Mouse (Mus musculus): ENCODE results near the gene Lrtm2. TPM values are rescaled to one million over a fixed set of nuclear protein-coding genes. Genes with fewer than 3 reads are reported as not detected.

The Lrtm2 gene
- polyA plus RNA-seq, 1 experiment from 2014 or later = not detected

- ATAC-seq = no peak
- H3K27ac ChIP-seq = no peak overlapping the region
- 0 out of 2 replicates have a peak, but pooled peaks cover 5% of the 10 kb centered on the region for H3K4me1 ChIP-seq
- H3K9me3 ChIP-seq (replicated peaks) = no peaks in the 10 kb centered on the region
- no peak overlapping the region for H3K4me2 ChIP-seq
- WGBS (ENCODE audit: insufficient replicate concordance) = 7% methylated on average over 3 of the region's 3 CpGs
- H3K4me3 ChIP-seq = no peak overlapping the region
- no peak overlapping the region for H3K9ac ChIP-seq
- H3K27me3 ChIP-seq (replicated peaks) = peaks cover 68% of the 10 kb centered on the region
- no peaks in the 10 kb centered on the region for H3K36me3 ChIP-seq
Observed at GRCm38 (mm10) chr6:119333202-119333601, 2.6 kb upstream of the Lrtm2 start.

GRCm38 (mm10) chr6:119332111-119332510, 1.5 kb upstream of the Lrtm2 start:
- Histone ChIP-seq H3K36me3 (no peaks in the 10 kb centered on the region), H3K4me1 (0 out of 2 replicates have a peak, but pooled peaks cover 5% of the 10 kb centered on the region), H3K27ac (no peak overlapping the region), H3K27me3 (replicated peaks) (peaks cover 79% of the 10 kb centered on the region), H3K4me3 (no peak overlapping the region), H3K4me2 (no peak overlapping the region), H3K9ac (no peak overlapping the region), H3K9me3 (replicated peaks) (no peaks in the 10 kb centered on the region)
- 14% methylated on average over 1 of the region's 1 CpGs for WGBS (ENCODE audit: insufficient replicate concordance)
- no peak for ATAC-seq

GRCm38 (mm10) chr6:119329936-119330335, 630 bp downstream of the Lrtm2 start:
- no peaks in the 10 kb centered on the region for H3K36me3 ChIP-seq
- no peak overlapping the region for H3K27ac ChIP-seq
- no peak for ATAC-seq
- no peak overlapping the region for H3K9ac ChIP-seq
- H3K4me2 ChIP-seq = no peak overlapping the region
- H3K27me3 ChIP-seq (replicated peaks) = peaks cover 97% of the 10 kb centered on the region
- H3K4me3 ChIP-seq = no peak overlapping the region
- 14% methylated on average over 6 of the region's 6 CpGs for WGBS (ENCODE audit: insufficient replicate concordance)
- H3K4me1 ChIP-seq = no peaks in the 10 kb centered on the region
- no peaks in the 10 kb centered on the region for H3K9me3 ChIP-seq (replicated peaks)

GRCm38 (mm10) chr6:119329215-119329714, 1.3 kb downstream of the Lrtm2 start:
- H3K27me3 ChIP-seq (replicated peaks) = peaks cover 97% of the 10 kb centered on the region
- no peak overlapping the region for H3K4me2 ChIP-seq
- ATAC-seq = no peak
- no peak overlapping the region for H3K27ac ChIP-seq
- no peaks in the 10 kb centered on the region for H3K9me3 ChIP-seq (replicated peaks)
- 4% methylated on average over 8 of the region's 8 CpGs for WGBS (ENCODE audit: insufficient replicate concordance)
- H3K4me1 ChIP-seq = no peaks in the 10 kb centered on the region
- H3K4me3 ChIP-seq = no peak overlapping the region
- no peak overlapping the region for H3K9ac ChIP-seq
- H3K36me3 ChIP-seq = no peaks in the 10 kb centered on the region

GRCm38 (mm10) chr6:119328521-119329115, 1.9 kb downstream of the Lrtm2 start:
- H3K4me3 ChIP-seq = no peak overlapping the region
- H3K4me2 ChIP-seq = no peak overlapping the region
- WGBS (ENCODE audit: insufficient replicate concordance) = 9% methylated on average over 11 of the region's 11 CpGs
- no peaks in the 10 kb centered on the region for H3K9me3 ChIP-seq (replicated peaks)
- H3K9ac ChIP-seq = no peak overlapping the region
- H3K36me3 ChIP-seq = no peaks in the 10 kb centered on the region
- peaks cover 97% of the 10 kb centered on the region for H3K27me3 ChIP-seq (replicated peaks)
- no peak overlapping the region for H3K27ac ChIP-seq
- H3K4me1 ChIP-seq = no peaks in the 10 kb centered on the region
- ATAC-seq = no peak

- no peak overlapping the region for H3K27ac ChIP-seq
- H3K4me3 ChIP-seq = no peak overlapping the region
- no peaks in the 10 kb centered on the region for H3K9me3 ChIP-seq (replicated peaks)
- no peak for ATAC-seq
- H3K9ac ChIP-seq = no peak overlapping the region
- 14% methylated on average over 7 of the region's 7 CpGs for WGBS (ENCODE audit: insufficient replicate concordance)
- no peaks in the 10 kb centered on the region for H3K36me3 ChIP-seq
- no peaks in the 10 kb centered on the region for H3K4me1 ChIP-seq
- no peak overlapping the region for H3K4me2 ChIP-seq
- peaks cover 93% of the 10 kb centered on the region for H3K27me3 ChIP-seq (replicated peaks)
Observed at GRCm38 (mm10) chr6:119326541-119326940, 4.0 kb downstream of the Lrtm2 start.

- Histone ChIP-seq H3K27ac (no peak overlapping the region), H3K4me3 (no peak overlapping the region), H3K27me3 (replicated peaks) (peaks cover 87% of the 10 kb centered on the region), H3K4me1 (no peaks in the 10 kb centered on the region), H3K4me2 (no peak overlapping the region), H3K9me3 (replicated peaks) (no peaks in the 10 kb centered on the region), H3K9ac (no peak overlapping the region), H3K36me3 (no peaks in the 10 kb centered on the region)
- no peak for ATAC-seq
- WGBS (ENCODE audit: insufficient replicate concordance) = 63% methylated on average over 6 of the region's 6 CpGs
Observed at GRCm38 (mm10) chr6:119325978-119326377, 4.6 kb downstream of the Lrtm2 start.

GRCm38 (mm10) chr6:119324776-119325175, 5.8 kb downstream of the Lrtm2 start:
- Histone ChIP-seq H3K27ac (no peak overlapping the region), H3K4me1 (no peaks in the 10 kb centered on the region), H3K9ac (no peak overlapping the region), H3K36me3 (no peaks in the 10 kb centered on the region), H3K4me3 (no peak overlapping the region), H3K27me3 (replicated peaks) (peaks cover 75% of the 10 kb centered on the region), H3K9me3 (replicated peaks) (no peaks in the 10 kb centered on the region; the same call in 1 of the 2 replicates), H3K4me2 (no peak overlapping the region)
- ATAC-seq = no peak
- 46% methylated on average over 10 of the region's 10 CpGs for WGBS (ENCODE audit: insufficient replicate concordance)

- no peak overlapping the region for H3K4me2 ChIP-seq
- H3K27me3 ChIP-seq (replicated peaks) = peaks cover 45% of the 10 kb centered on the region
- peaks cover 3% of the 10 kb centered on the region; the same call in 1 of the 2 replicates for H3K9me3 ChIP-seq (replicated peaks)
- H3K4me1 ChIP-seq = no peaks in the 10 kb centered on the region
- no peak overlapping the region for H3K27ac ChIP-seq
- no peak for ATAC-seq
- WGBS (ENCODE audit: insufficient replicate concordance) = 56% methylated on average over 7 of the region's 7 CpGs
- no peak overlapping the region for H3K9ac ChIP-seq
- no peaks in the 10 kb centered on the region for H3K36me3 ChIP-seq
- H3K4me3 ChIP-seq = no peak overlapping the region
Observed at GRCm38 (mm10) chr6:119321752-119322151, 8.8 kb downstream of the Lrtm2 start.

- Histone ChIP-seq H3K4me1 (no peaks in the 10 kb centered on the region), H3K9ac (no peak overlapping the region), H3K9me3 (replicated peaks) (peaks cover 3% of the 10 kb centered on the region; the same call in 1 of the 2 replicates), H3K4me3 (no peak overlapping the region), H3K36me3 (no peaks in the 10 kb centered on the region), H3K27me3 (replicated peaks) (peaks cover 33% of the 10 kb centered on the region; the same call in 1 of the 2 replicates), H3K4me2 (no peak overlapping the region), H3K27ac (no peak overlapping the region)
- WGBS (ENCODE audit: insufficient replicate concordance) = 35% methylated on average over 16 of the region's 16 CpGs
- no peak for ATAC-seq
Observed at GRCm38 (mm10) chr6:119320481-119320880, 10.1 kb downstream of the Lrtm2 start.

- Histone ChIP-seq H3K4me3 (no peak overlapping the region), H3K27ac (no peak overlapping the region), H3K4me1 (no peaks in the 10 kb centered on the region), H3K36me3 (no peaks in the 10 kb centered on the region), H3K9ac (no peak overlapping the region), H3K27me3 (replicated peaks) (peaks cover 22% of the 10 kb centered on the region; the same call in 1 of the 2 replicates), H3K4me2 (no peak overlapping the region), H3K9me3 (replicated peaks) (peaks cover 3% of the 10 kb centered on the region; the same call in 1 of the 2 replicates)
- WGBS (ENCODE audit: insufficient replicate concordance) = 63% methylated on average over 2 of the region's 2 CpGs
- no peak for ATAC-seq
Observed at GRCm38 (mm10) chr6:119319358-119319757, 11.2 kb downstream of the Lrtm2 start.

- Histone ChIP-seq H3K4me2 (no peak overlapping the region), H3K27me3 (replicated peaks) (peaks cover 17% of the 10 kb centered on the region; the same call in 1 of the 2 replicates), H3K36me3 (no peaks in the 10 kb centered on the region), H3K27ac (no peak overlapping the region), H3K4me3 (no peak overlapping the region), H3K4me1 (no peaks in the 10 kb centered on the region), H3K9me3 (replicated peaks) (peaks cover 3% of the 10 kb centered on the region; the same call in 1 of the 2 replicates), H3K9ac (no peak overlapping the region)
- ATAC-seq = no peak
- WGBS (ENCODE audit: insufficient replicate concordance) = 81% methylated on average over 9 of the region's 9 CpGs
Observed at GRCm38 (mm10) chr6:119318732-119319131, 11.8 kb downstream of the Lrtm2 start.

Data from liver, embryonic 12.5 days (tissue).